Mouse (Mus musculus) intestine, embryonic 16.5 days (tissue): Measurements from ENCODE around the gene Spp1. TPM values are rescaled to one million over a fixed set of nuclear protein-coding genes. Genes with fewer than 3 reads are reported as not detected.
"Not testable (repeated sequence)": the region's sequence is repeated elsewhere in the genome, so short reads cannot be mapped to it uniquely, and the experiment has no call there.

Source experiments
- ATAC-seq: fragments of 200-750 bp; cut with Nextera tagmentation; 2 replicates; pipeline ENCODE4 v1.8.0; 2017; ENCODE audit warnings: moderate TSS enrichment, moderate library complexity
- H3K27ac ChIP-seq: fragments of 300-500 bp; sonication (generic); 2 replicates; pipeline ENCODE4 v1.5.1; 2014; ENCODE audit warnings: mild to moderate bottlenecking, low read length
- H3K27me3 ChIP-seq: fragments of 300-500 bp; sonication (generic); replicated peaks from 2 replicates; pipeline ENCODE4 v1.6.1; 2014; ENCODE audit warnings: low read length, control low read depth, mixed read lengths; ENCODE audit not compliant: control insufficient read depth, insufficient read depth
- H3K36me3 ChIP-seq: fragments of 300-500 bp; sonication (generic); 2 replicates; pipeline ENCODE4 v1.6.1; 2014; ENCODE audit warnings: low read length, control low read depth; ENCODE audit not compliant: control insufficient read depth, insufficient read depth
- H3K4me1 ChIP-seq: fragments of 300-500 bp; sonication (generic); 2 replicates; pipeline ENCODE4 v1.6.1; 2014; ENCODE audit warnings: low read length, control low read depth, mixed read lengths; ENCODE audit not compliant: control insufficient read depth, insufficient read depth
- H3K4me2 ChIP-seq: fragments of 300-500 bp; sonication (generic); 2 replicates; pipeline ENCODE4 v1.6.1; 2014; ENCODE audit warnings: low read depth, low read length, control low read depth
- H3K4me3 ChIP-seq: fragments of 300-500 bp; sonication (generic); 2 replicates; pipeline ENCODE4 v1.5.1; 2014; ENCODE audit warnings: mild to moderate bottlenecking, low read length
- H3K9ac ChIP-seq: fragments of 300-500 bp; sonication (generic); 2 replicates; pipeline ENCODE4 v1.6.1; 2014; ENCODE audit warnings: low read depth, low read length
- H3K9me3 ChIP-seq: fragments of 300-500 bp; sonication (generic); 2 replicates; pipeline ENCODE4 v1.6.1; 2016; ENCODE audit warnings: low read length, control low read depth; ENCODE audit not compliant: control insufficient read depth
- WGBS: fragments of 180-500 bp; shearing (Covaris S2); extraction: QIAGEN DNeasy Blood & Tissue Kit; methylation state at CpG from one replicate; pipeline ENCODE4 v1.1.7; 2014; 5-methylcytosine and 5-hydroxymethylcytosine counted together
- polyA plus RNA-seq: library from polyadenylated mRNA; unstranded; fragments of >200 nt; fragmentation: Nextera tagmentation; extraction: Ambion mirVana; gene quantifications from 2 replicates; pipeline ENCODE4 v1.2.1, GENCODE M21; 2015

The Spp1 gene
- polyA plus RNA-seq, 1 experiment from 2014 or later: 42.5 TPM

DNA sequence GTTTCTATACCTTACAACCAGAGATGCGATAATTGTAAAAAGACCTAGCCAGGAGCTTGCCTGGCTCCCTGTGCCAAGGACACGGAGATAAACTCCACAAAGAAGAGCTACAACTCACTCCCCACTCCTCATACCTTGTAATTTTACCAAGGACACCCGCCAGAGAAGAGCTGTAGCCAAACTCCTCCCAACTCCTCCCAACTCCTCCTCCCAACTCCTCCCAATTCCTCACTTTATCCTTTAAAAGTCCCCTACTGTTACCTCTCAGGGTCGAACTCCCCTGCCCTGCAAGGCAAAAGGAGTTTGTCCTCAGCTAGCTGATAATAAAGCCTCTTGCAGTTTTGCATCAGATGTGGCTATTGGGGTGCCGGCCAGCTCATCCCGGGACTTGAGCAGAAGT, 13.4 kb downstream of the Spp1 start:
- H3K4me2 ChIP-seq, H3K9ac ChIP-seq, H3K9me3 ChIP-seq, H3K4me1 ChIP-seq, H3K36me3 ChIP-seq, H3K4me3 ChIP-seq, ATAC-seq, H3K27ac ChIP-seq, H3K27me3 ChIP-seq: not testable (repeated sequence)
- 30% methylated on average over 6 of the region's 6 CpGs for WGBS

DNA sequence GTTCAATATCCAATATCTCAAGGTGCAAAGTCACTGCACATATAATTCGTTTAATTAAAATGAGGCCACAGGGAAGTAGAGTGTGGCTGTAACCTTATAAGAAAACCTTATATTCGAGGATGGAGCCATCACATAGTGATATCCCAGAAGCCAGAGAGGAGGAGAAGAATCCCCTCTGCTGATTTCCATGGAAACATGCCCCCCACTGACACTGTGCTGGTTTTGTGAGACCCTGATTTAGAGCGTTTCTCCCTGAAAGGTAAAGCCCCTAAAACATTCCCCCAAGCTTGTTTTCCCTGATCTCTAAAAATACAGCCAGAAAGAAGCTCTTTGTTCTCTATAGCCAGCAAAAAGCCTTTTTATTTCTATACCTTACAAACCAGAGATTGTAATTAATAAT, 14.6 kb downstream of the Spp1 start:
- no peak overlapping the region for H3K4me3 ChIP-seq
- WGBS: 50% methylated on average over 3 of the region's 3 CpGs
- ATAC-seq: no peak

DNA sequence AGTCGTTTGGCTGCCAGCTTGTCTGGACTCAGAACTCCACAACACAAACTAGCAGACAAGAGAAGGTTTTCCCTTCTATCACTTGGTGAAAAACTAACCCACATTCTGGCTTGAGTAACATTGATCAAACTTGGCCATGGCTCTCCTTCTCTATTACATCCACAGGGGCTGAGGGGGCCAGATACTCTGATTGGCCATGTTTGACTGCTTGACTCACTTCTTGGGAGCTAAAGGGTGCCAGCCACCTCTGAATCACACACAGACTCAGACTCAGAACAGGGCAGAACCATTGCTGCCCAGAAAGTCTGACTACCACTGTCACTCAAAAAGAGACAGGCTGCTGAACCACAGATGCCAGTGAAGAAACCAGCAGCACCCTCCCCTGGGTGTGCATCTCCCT, 18.2 kb downstream of the Spp1 start:
- no peak overlapping the region for H3K4me3 ChIP-seq
- no peaks in the 10 kb centered on the region for H3K36me3 ChIP-seq
- 59% methylated on average over 1 of the region's 1 CpGs for WGBS
- H3K27me3 ChIP-seq: no peaks in the 10 kb centered on the region
- no peak overlapping the region for H3K9ac ChIP-seq
- H3K27ac ChIP-seq: no peak overlapping the region
- ATAC-seq: no peak
- no peaks in the 10 kb centered on the region for H3K9me3 ChIP-seq
- no peak overlapping the region for H3K4me2 ChIP-seq
- no peaks in the 10 kb centered on the region for H3K4me1 ChIP-seq

More for the DNA sequence above, 14.6 kb downstream of the Spp1 start:
- Histone ChIP-seq H3K36me3 (no peaks in the 10 kb centered on the region), H3K9ac (no peak overlapping the region), H3K27me3 (no peaks in the 10 kb centered on the region), H3K9me3 (no peaks in the 10 kb centered on the region), H3K27ac (no peak overlapping the region), H3K4me2 (no peak overlapping the region), H3K4me1 (no peaks in the 10 kb centered on the region)

DNA sequence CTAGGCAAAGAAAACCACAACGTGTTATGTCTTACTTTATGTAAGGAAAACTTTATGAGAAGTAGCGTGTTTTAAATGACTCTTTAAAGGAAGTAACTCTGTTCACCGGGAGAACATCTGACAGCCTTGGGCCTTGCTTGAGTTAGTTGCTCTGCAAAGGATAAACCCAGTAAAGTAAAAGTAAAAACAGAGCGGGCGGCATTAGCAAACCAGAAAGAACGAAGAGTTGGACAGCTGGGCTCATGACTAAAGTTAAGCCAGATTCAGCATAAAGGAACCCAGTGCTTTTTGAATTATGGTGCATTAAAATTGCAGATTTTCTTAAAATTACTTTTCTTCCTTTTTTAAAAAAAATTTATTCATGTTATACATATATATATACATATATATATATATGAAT, 19.6 kb downstream of the Spp1 start:
- H3K27ac ChIP-seq: no peak overlapping the region
- H3K9ac ChIP-seq: no peak overlapping the region
- no peaks in the 10 kb centered on the region for H3K36me3 ChIP-seq
- no peak for ATAC-seq
- H3K4me2 ChIP-seq: no peak overlapping the region
- no peaks in the 10 kb centered on the region for H3K27me3 ChIP-seq
- no peaks in the 10 kb centered on the region for H3K9me3 ChIP-seq
- no peak overlapping the region for H3K4me3 ChIP-seq
- H3K4me1 ChIP-seq: peaks cover 4% of the 10 kb centered on the region; the same call in 1 of the 2 replicates
- WGBS: 89% methylated on average over 6 of the region's 6 CpGs

DNA sequence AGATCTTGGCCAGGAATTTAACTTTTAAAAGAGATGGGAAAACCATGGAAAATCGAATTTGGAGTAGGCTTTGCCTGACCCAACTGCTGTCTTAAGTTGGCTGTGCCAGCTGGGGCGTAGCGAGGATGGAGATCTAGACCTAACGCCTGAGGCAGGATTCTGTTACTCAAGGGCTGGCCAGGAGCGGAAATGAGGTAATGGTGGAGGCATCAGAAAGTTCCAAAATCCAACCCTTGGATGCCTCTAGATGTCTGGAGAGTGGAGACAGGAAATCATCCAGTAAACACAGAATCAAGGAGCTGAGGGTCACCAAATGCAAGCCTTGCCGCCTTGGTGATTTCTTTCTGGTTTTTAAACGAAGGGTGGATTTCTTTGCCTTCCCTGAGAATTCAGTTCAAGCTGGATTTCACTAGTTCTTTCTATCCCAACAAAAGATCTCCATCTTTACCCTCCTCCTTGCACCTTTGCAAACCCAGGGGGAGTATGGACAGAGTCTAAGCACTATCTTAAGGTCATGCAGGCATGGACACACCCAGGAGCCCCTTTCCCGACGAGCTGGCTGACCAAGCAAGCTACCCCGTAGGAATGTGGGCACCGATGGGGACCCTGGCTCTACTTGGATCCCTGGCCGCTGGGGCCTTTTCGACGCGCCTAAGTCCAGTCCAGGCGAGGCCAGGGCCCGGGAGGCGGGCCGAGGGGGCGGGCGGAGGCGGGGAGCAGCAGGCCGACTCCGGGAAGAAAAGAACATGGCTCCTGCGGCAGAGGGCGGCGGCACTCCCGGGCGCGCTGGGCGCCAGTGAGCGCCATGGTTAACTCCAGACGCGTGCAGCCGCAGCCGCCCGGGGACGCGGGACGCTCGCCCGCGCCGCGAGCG, 24.2 kb downstream of the Spp1 start, which contains the start of gene Pkd2:
TSS of gene Pkd2 (plus strand) at position 619 of the 874 bp plus-strand sequence.
- peak; percentile 95 for ATAC-seq
- Histone ChIP-seq H3K27ac (peak within 1 kb of the TSS; percentile 92), H3K36me3 (no peaks in the 10 kb centered on the region), H3K9me3 (no peaks in the 10 kb centered on the region), H3K4me2 (peak within 1 kb of the TSS; percentile 78), H3K4me3 (peak within 1 kb of the TSS; percentile 85), H3K27me3 (no peaks in the 10 kb centered on the region), H3K4me1 (peaks cover 10% of the 10 kb centered on the region; the same call in 1 of the 2 replicates), H3K9ac (peak within 1 kb of the TSS; percentile 97)
- 10% methylated on average over 34 of the region's 46 CpGs for WGBS

DNA sequence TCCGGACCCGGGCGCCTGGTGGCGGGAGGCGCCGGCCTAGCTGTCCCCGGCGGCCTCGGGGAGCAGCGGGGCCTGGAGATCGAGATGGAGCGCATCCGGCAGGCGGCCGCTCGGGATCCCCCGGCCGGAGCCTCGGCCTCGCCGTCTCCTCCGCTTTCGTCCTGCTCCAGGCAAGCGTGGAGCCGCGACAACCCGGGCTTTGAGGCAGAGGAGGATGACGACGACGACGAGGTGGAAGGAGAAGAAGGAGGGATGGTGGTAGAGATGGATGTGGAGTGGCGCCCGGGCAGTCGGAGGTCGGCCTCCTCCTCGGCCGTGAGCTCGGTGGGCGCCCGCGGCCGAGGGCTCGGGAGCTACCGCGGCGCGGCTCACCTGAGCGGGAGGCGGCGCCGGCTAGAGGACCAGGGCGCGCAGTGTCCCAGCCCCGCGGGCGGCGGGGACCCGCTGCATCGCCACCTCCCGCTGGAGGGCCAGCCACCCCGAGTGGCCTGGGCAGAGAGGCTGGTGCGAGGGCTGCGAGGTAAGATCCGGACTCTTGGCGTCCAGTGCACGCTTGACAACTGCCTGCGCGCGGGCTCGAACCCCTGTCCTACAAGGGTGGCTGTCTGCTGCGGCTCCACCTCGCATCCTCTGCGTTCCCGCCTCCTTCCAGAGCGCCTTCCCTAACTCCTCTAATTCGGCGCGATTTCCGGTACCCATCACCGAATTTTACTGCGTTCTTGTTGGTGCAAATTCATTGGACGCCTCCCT, 25.0 kb downstream of the Spp1 start:
- peak; percentile 81 for ATAC-seq
- Histone ChIP-seq H3K27me3 (no peaks in the 10 kb centered on the region), H3K4me1 (peaks cover 10% of the 10 kb centered on the region; the same call in 1 of the 2 replicates), H3K27ac (peak overlapping the region; percentile 92), H3K9ac (peak overlapping the region; percentile 97), H3K4me2 (peak overlapping the region; percentile 78), H3K4me3 (peak overlapping the region; percentile 85), H3K36me3 (no peaks in the 10 kb centered on the region), H3K9me3 (no peaks in the 10 kb centered on the region)
- WGBS: under 1% methylated on average over 66 of the region's 82 CpGs

DNA sequence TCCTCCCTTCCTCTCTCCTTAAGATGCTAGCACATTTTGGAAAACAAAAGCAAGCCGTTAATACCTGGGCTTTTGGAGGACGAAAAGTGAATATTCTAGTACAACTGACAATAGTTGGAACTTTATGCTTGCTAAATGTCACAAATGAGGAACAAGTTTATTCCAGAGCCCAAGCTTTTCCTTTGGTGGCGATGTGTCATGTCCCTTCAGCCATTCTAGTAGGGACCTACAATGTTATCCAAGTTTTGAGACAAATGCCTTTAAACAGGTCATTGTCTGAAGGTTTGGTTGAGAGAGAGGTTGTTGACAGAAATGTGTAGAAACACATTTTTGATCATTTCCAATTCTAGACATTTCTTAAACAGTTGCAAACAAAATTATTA, 25.5 kb downstream of the Spp1 start:
- peaks cover 10% of the 10 kb centered on the region; the same call in 1 of the 2 replicates for H3K4me1 ChIP-seq
- peak overlapping the region; percentile 92; the same call in 1 of the 2 replicates for H3K27ac ChIP-seq
- H3K4me2 ChIP-seq: peak overlapping the region; percentile 78
- H3K4me3 ChIP-seq: peak overlapping the region; percentile 85
- H3K9ac ChIP-seq: peak overlapping the region; percentile 97; the same call in 1 of the 2 replicates
- 26% methylated on average over 3 of the region's 3 CpGs for WGBS
- no peaks in the 10 kb centered on the region for H3K27me3 ChIP-seq
- no peak for ATAC-seq
- H3K36me3 ChIP-seq: 0 out of 2 replicates have a peak, but pooled peaks cover 2% of the 10 kb centered on the region
- H3K9me3 ChIP-seq: no peaks in the 10 kb centered on the region

DNA sequence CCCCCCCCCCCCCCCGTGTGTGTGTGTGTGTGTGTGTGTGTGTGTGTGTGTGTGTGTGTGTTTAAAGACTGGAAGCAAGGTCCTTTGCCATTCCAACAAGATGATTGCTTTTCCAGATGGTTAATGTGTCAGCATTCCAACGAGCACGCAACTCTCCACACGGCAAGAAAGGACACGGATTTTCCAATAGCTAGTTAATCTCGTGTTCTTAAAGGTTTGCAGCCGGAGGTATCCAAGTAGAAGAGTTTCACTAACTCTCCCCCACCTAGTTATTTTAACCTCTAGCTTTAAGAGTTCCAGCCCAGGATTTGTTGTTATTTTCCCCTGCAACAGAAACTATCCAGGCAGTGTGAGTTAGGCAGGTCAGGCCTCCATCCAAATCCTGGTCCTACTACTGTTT, 25.9 kb downstream of the Spp1 start:
- WGBS: 53% methylated on average over 7 of the region's 7 CpGs
- Histone ChIP-seq H3K36me3 (0 out of 2 replicates have a peak, but pooled peaks cover 6% of the 10 kb centered on the region), H3K4me3 (peak overlapping the region; percentile 85), H3K27ac (no peak overlapping the region), H3K9me3 (no peaks in the 10 kb centered on the region), H3K9ac (0 out of 2 replicates have a peak overlapping the region, but pooled peaks have one; percentile 2), H3K4me1 (peaks cover 10% of the 10 kb centered on the region; the same call in 1 of the 2 replicates), H3K27me3 (no peaks in the 10 kb centered on the region), H3K4me2 (peak overlapping the region; percentile 78)
- no peak for ATAC-seq

DNA sequence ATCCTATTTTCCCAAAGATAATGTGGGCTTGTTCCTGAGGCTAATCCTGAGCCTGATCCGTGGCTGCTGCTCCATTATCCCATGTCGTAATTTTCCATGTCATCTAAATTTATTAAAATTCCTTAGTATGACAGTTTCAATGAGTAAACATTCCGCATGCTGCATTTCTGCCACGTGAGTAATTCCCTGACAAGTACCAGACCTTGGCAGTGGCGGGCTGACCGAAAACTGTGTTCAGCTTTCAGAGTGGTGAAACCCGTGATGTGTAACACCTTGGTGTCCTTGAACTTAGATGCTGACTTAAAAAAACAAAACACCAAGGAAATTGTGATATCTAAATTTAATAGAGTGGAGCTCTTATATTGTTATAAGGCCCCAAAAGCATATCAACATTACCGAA, 30.4 kb downstream of the Spp1 start:
- Histone ChIP-seq H3K9me3 (no peaks in the 10 kb centered on the region), H3K4me2 (no peak overlapping the region), H3K4me3 (no peak overlapping the region), H3K27me3 (no peaks in the 10 kb centered on the region), H3K4me1 (peaks cover 6% of the 10 kb centered on the region; the same call in 1 of the 2 replicates), H3K36me3 (peaks cover 17% of the 10 kb centered on the region), H3K9ac (no peak overlapping the region), H3K27ac (no peak overlapping the region)
- ATAC-seq: no peak
- WGBS: 65% methylated on average over 8 of the region's 8 CpGs
